Mouse (Mus musculus) small intestine, adult 2 months (tissue): ENCODE data around the gene Lrba. TPM values are rescaled to one million over a fixed set of nuclear protein-coding genes. Genes with fewer than 3 reads are reported as not detected.

Experiments used
- H3K27ac ChIP-seq: fragments of 200-500 bp; 2 replicates; pipeline ENCODE4 v1.5.1; 2012; ENCODE audit warnings: low read depth, low read length, control low read depth, inconsistent platforms; ENCODE audit not compliant: insufficient read depth
- H3K27me3 ChIP-seq: fragments of 200-500 bp; 2 replicates; pipeline ENCODE4 v1.6.1; 2012; ENCODE audit warnings: mild to moderate bottlenecking, moderate library complexity, low read length, inconsistent platforms; ENCODE audit not compliant: control insufficient read depth, insufficient read depth
- H3K36me3 ChIP-seq: fragments of 200-500 bp; 2 replicates; pipeline ENCODE4 v1.6.1; 2012; ENCODE audit warnings: mild to moderate bottlenecking, low read length, control low read depth, inconsistent platforms; ENCODE audit not compliant: control insufficient read depth, insufficient read depth
- H3K4me1 ChIP-seq: fragments of 200-500 bp; 2 replicates; pipeline ENCODE4 v1.6.1; 2012; ENCODE audit warnings: low read length, inconsistent platforms, mixed read lengths; ENCODE audit not compliant: control insufficient read depth, insufficient read depth, insufficient read length
- H3K4me3 ChIP-seq: fragments of 200-500 bp; 2 replicates; pipeline ENCODE4 v1.5.1; 2012; ENCODE audit warnings: low read depth, mild to moderate bottlenecking, control low read depth, inconsistent platforms, low read length, moderate library complexity
- CTCF ChIP-seq: fragments of 200-500 bp; IDR thresholded peaks from 2 replicates; pipeline ENCODE4 v1.5.1; 2012; ENCODE audit warnings: low read depth, mild to moderate bottlenecking, control low read depth, inconsistent platforms, low read length, moderate library complexity, mixed read lengths; ENCODE audit not compliant: insufficient replicate concordance, insufficient read length; ENCODE audit errors: extremely low read depth
- POLR2A ChIP-seq: fragments of 200-500 bp; IDR thresholded peaks from 2 replicates; pipeline ENCODE4 v1.6.1; 2012; ENCODE audit warnings: low read depth, mild to moderate bottlenecking, control low read depth, inconsistent platforms, low read length, moderate library complexity
- WGBS: fragments of 180-500 bp; shearing (Covaris S2); methylation state at CpG from one replicate; pipeline ENCODE4 v1.1.7; 2018; 5-methylcytosine and 5-hydroxymethylcytosine counted together
- polyA plus RNA-seq: library from polyadenylated mRNA; depleted of rRNA; stranded (reverse); fragments of >200 nt; gene quantifications from 2 replicates; pipeline ENCODE4 v1.2.3, GENCODE M21; 2012

Gene Lrba
- polyA plus RNA-seq, 1 experiment, result 41.1 TPM

GRCm38 (mm10) chr3:86268074-86268702 is 43.7 kb downstream of the Lrba start:
- WGBS, result 12% methylated on average over 1 of the region's 1 CpGs
- H3K27ac ChIP-seq, result no peak overlapping the region
- no peak overlapping the region for H3K4me3 ChIP-seq
- no peaks in the 10 kb centered on the region for H3K27me3 ChIP-seq
- no peaks in the 10 kb centered on the region for H3K36me3 ChIP-seq
- peaks cover 3% of the 10 kb centered on the region; the same call in 1 of the 2 replicates for H3K4me1 ChIP-seq
- TF ChIP-seq POLR2A (no peak), CTCF (no peak)

- WGBS, result 62% methylated on average over 1 of the region's 1 CpGs
- H3K27me3 ChIP-seq, result no peaks in the 10 kb centered on the region
- H3K27ac ChIP-seq, result no peak overlapping the region
- TF ChIP-seq CTCF, result no peak
- H3K4me3 ChIP-seq, result no peak overlapping the region
- no peaks in the 10 kb centered on the region for H3K4me1 ChIP-seq
- H3K36me3 ChIP-seq, result no peaks in the 10 kb centered on the region
Observed at GRCm38 (mm10) chr3:86275651-86276050, 51.2 kb downstream of the Lrba start.

- no peak for TF ChIP-seq POLR2A
- TF ChIP-seq CTCF, result no peak
- Histone ChIP-seq H3K36me3 (peaks cover 9% of the 10 kb centered on the region), H3K27me3 (no peaks in the 10 kb centered on the region), H3K27ac (no peak overlapping the region), H3K4me3 (no peak overlapping the region), H3K4me1 (no peaks in the 10 kb centered on the region)
- 84% methylated on average over 8 of the region's 8 CpGs for WGBS
Observed at GRCm38 (mm10) chr3:86291326-86291725, 66.8 kb downstream of the Lrba start.

GRCm38 (mm10) chr3:86294866-86295265 is 70.4 kb downstream of the Lrba start:
- H3K27me3 ChIP-seq, result no peaks in the 10 kb centered on the region
- no peak overlapping the region for H3K27ac ChIP-seq
- H3K4me1 ChIP-seq, result no peaks in the 10 kb centered on the region
- 98% methylated on average over 1 of the region's 1 CpGs for WGBS
- TF ChIP-seq CTCF (no peak), POLR2A (no peak)
- peaks cover 18% of the 10 kb centered on the region for H3K36me3 ChIP-seq
- H3K4me3 ChIP-seq, result no peak overlapping the region

- no peaks in the 10 kb centered on the region for H3K4me1 ChIP-seq
- no peaks in the 10 kb centered on the region for H3K27me3 ChIP-seq
- no peak overlapping the region for H3K4me3 ChIP-seq
- WGBS, result 61% methylated on average over 8 of the region's 8 CpGs
- no peak overlapping the region for H3K27ac ChIP-seq
- peaks cover 21% of the 10 kb centered on the region for H3K36me3 ChIP-seq
- no peak for TF ChIP-seq CTCF
- no peak for TF ChIP-seq POLR2A
Observed at GRCm38 (mm10) chr3:86296214-86296613, 71.7 kb downstream of the Lrba start.

GRCm38 (mm10) chr3:86308833-86309232 is 84.4 kb downstream of the Lrba start:
- no peak for TF ChIP-seq CTCF
- no peak for TF ChIP-seq POLR2A
- Histone ChIP-seq H3K4me3 (no peak overlapping the region), H3K27ac (no peak overlapping the region), H3K27me3 (no peaks in the 10 kb centered on the region), H3K4me1 (no peaks in the 10 kb centered on the region), H3K36me3 (peaks cover 22% of the 10 kb centered on the region)
- WGBS, result 83% methylated on average over 2 of the region's 2 CpGs

- peaks cover 23% of the 10 kb centered on the region for H3K36me3 ChIP-seq
- no peak overlapping the region for H3K4me3 ChIP-seq
- H3K27ac ChIP-seq, result no peak overlapping the region
- no peak for TF ChIP-seq CTCF
- no peak for TF ChIP-seq POLR2A
- no peaks in the 10 kb centered on the region for H3K27me3 ChIP-seq
- H3K4me1 ChIP-seq, result no peaks in the 10 kb centered on the region
- 88% methylated on average over 5 of the region's 5 CpGs for WGBS
Observed at GRCm38 (mm10) chr3:86310216-86310615, 85.7 kb downstream of the Lrba start.
